Mouse (Mus musculus) 416B (cell line): ENCODE measurements around the gene Pcyt2.

ENCODE experiments used
- DNase-seq: peaks from one replicate; pipeline ENCODE4 v3.0.0; 2011; ENCODE audit warnings: low read depth

Gene Pcyt2

DNA sequence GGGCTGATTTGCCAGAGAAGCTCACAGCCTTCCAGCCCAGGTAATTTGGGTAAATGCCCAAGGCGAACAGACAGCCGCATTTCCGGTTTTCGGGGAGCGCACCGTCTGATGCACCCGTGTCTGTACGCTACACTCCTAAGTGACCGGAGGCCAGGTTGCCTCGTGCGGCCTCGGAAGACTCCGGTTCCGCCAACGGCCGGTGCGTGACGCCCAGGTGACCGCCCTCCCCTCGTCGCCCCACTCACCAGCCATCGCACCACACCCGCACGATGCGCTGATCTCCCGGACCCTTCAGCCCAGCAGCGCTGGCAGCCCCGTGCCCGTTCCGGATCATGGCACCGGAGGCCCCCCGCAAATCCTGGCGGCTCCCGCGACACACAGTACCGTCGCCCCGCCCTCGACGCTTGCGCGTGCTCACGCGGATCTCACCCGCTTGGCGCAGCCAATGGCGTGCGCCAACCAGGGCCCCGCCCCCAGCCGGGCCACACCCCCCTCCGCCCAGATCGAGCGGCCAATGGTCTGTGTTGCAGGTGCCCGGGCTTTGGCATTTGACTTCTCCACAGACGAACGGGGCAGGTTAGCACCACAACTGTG, at the start of gene Pcyt2:
TSS of gene Pcyt2 (minus strand) at position 418 of the 594 bp plus-strand sequence.
- peak; percentile 93 for DNase-seq

DNA sequence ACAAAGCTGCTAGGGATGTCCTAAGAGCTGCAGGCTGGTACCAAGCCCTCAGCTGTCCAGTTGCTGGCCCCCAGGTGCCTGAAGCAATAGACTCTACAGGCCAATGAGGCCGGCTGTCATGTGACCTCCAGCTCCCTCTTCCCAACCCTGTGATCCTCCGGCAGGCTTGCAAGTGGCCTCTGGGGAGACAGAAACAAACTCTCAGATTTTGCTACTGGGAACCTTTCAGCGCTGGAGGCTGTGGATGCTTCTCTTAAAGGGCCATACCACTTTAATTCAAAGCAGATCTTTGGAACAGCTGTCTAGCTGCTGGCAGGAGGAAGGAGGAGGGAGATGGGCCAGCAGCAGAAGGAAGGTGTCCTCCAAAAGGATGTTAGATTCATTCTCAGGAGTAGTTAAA, 48.9 kb upstream of the Pcyt2 start:
- no peak for DNase-seq

DNA sequence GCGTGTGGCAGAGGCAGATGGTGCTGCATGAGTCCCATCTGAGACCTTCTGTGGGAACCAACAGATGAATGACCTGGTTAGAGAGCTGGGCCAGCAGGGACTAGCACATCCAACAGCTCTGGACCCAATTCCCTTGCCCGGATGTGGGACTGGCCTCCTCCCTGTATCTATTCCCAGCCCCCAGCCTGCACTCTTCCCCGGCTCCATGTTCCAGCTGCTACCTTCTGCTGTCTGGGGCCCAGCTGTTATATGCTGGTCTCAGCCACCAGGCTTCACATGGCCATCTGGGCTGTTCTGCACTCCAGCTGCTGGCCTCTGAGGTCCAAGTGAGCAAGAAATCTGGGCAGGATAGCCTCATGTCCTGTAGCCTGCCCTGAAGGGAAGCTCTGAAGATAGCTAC, 47.7 kb upstream of the Pcyt2 start:
- no peak for DNase-seq

DNA sequence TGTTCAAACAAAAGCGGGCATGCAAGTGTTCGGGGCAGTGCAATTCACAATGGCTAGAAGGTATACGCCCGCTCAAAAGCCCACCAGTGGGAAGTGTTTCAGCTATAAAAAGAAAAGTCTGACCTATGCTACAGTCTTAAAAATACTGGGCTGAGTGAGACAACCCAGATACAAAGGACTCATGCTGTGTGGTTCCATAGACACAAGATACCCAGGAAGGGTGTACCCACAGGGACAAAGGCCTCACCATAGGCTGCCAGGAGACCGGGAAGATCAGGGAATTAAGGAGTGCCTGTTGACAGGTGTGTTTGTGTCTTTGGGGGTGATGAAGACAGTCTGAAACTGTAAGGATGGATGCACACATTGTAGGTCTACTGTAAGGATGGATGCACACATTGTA, 46.0 kb upstream of the Pcyt2 start:
- no peak for DNase-seq

DNA sequence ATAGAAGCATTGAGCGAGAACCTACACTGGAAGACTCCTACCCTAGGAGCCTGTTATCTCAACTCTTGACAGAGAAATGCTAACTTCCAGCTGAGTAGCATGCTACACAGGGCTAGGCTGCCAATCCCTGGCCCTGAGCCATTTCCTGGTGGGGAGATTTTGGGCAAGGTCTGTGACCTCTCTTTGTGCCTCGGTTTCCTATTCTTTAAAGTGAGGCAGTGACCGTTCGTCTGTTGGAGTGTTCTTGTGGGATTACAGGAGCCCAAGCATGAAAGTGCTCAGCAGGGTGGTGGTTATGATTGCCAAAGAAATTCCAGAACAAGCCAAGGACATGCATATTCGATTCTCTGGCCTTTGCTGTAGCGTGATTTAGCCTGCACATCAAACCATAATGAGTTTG, 45.0 kb upstream of the Pcyt2 start:
- no peak for DNase-seq

DNA sequence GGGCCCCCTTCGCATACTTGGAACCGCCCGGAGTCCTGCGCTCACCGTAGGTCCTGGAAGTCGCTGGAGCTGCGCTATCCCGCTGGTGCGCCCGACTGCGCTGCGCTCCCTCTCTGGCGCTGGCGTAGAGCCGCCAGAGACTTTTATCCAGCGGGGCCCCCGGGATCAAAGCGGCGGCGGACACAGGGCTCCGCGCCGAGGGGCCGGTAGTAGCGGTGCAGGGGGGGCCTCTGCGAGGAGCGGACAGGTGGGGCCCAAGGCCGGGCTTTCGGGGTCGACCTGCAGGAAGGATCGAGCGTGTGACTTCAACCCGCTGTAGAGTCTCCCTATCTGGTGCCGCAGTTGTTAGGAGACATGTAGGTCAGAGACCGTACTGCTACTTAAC, 43.3 kb upstream of the Pcyt2 start, which contains the start of gene Notum:
TSS of gene Notum (minus strand) at position 100 of the 385 bp plus-strand sequence.
- DNase-seq: no peak

DNA sequence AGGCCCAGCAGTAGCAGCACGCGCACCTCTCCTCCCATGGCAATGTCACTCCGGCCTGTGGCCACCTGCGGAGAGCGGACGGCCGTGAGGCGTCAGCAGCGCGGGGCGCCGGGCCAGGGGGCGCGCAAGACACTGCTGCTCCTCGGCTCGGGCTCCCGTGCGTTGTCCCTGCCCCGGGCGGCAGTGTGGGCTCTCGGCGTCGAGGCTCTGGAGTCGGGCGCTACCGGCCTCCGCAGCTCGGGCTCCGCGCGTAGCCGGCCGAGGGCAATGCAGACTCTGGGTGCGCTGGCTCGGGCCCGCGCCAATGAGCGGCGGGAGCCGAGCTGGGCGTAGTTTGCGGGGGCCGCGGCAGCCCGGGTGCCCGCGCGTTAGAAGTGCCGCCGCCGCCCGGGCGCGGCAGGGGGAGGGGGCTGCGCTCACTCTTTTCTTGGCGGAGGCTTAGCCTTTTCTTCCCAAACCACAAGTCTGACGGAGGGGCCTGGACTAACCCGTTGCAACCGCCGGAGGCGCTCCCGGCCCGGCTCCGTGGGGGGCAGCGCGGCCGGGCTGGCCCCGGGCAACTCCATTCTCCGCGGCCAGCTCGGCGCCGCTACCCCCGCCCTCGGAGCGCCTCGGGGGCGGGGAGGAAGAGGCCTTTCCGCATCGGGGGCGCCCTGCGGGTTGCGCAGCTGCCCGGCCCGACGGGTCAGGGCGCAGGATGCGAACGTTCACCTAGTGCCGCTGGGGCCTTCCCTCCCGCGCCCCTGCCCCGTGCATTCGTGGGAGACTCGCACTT, 42.8 kb upstream of the Pcyt2 start:
- no peak for DNase-seq

DNA sequence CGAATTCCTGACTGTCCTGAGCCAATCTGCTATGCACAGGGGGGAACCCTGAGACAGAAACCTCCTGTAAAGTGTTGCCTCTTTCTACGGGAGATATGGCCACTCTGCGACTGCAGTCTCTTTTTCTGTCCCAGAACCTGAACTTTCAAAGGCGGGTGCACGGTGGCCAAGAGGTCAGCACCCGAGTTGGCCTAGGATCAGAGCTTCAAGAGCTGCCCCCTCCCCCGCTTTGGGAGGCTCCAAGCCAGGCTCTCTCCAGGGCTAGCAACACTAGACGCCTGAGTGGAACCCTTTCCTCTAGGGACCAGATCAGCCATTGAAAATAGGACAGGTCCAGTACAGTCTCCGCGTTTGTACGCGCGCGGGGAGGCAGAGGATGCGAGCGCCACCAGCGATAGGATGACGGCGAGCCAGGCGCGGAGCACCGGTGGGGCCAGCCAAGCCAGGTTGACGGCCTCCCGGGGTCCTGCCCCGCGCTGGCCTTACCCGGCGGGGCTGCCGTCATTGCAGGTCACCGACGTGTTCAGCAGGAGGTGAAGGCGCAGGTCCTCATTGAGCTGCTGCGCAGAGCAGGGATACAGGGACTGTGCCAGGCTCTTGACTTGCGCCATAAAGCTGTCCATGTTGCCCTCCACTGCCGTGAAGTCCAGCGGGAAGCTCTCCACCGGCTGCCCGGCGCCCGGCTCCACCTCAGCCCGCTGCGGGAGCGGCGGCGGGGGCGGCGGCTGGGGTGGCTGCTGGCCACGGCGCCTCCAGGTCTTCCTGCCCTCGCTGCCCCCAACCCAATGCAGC, 42.0 kb upstream of the Pcyt2 start:
- no peak for DNase-seq

DNA sequence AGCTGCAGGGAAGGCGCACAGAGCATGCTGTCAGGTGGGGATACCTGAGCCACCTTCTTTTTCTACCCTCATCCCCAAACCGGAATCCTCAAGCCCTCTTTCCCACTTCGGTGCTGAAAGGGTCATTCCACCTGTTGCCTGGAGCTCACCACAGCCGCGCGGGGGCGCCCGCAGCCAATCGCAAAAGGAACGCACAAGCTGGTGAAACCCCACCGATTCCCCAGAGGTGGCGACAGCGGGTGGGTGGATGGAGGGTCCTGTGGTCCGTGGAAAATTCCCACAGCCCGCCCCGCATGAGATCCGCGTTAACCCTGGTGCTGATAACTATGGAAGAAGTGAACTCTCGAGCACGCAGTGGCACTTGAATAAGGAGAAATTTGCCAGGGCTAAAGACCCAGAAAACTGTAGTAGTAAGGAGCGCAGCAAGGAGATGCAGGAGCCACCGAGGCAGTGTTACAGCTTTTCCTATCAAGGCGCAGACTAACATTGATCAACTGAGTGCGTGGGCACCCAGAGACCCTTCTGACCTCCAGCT, 41.2 kb upstream of the Pcyt2 start:
- peak; percentile 67 for DNase-seq

DNA sequence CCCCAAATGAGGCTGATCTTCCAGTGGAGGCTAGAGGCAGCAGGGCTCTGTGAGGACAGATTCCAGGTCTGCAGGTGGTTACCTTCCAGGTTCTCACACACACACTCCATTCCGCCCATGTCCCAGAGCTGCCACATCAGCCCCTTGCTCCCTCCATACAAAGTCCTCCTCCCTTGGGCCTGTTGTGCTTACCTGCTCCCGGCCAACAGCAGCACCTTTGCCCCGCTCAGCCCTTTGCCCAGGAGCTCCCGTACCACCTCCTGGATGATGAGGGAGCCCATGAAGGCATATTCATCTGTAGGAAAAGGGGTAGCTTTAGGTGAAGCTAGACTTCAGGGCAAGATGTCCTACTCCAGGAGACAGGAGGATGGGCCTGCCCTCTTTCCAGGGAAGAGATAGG, 39.6 kb upstream of the Pcyt2 start:
- DNase-seq: no peak

DNA sequence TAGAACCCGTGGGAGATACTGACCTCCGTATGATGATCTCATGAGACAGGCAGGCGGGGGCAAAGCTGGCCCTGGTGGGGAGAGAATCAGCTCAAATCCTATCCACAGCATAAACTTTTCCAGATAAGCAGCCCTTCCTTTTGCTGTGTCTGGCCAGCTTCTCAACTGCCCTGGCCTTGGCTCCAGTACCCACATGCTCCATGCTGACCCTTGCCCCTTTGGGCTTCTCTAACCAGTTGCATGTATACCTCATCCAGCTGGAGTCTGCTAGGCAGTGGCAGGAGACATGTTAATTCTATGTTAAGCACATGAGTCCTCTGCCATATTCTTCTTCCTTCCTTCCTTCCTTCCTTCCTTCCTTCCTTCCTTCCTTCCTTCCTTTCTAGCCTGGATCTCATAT, 37.0 kb upstream of the Pcyt2 start:
- DNase-seq: no peak

DNA sequence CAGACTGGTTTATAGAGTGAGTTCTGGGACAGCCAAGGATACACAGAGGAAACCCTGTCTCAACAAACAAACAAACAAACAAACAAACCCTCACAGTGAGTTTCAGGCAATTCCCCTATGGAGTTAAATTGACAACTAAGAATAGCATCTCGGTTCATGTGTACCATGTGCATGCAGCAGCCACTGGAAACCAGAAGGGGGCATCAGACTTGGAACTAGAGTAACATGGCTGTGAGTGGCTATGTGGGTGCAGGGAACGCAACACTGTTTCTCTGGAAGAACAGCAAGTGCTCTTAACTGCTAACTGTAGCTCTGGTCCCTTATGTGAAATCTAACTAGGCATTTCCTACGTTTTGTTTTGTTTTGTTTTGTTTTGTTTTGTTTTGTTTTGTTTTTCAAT, 34.1 kb upstream of the Pcyt2 start:
- DNase-seq: peak; percentile 56

DNA sequence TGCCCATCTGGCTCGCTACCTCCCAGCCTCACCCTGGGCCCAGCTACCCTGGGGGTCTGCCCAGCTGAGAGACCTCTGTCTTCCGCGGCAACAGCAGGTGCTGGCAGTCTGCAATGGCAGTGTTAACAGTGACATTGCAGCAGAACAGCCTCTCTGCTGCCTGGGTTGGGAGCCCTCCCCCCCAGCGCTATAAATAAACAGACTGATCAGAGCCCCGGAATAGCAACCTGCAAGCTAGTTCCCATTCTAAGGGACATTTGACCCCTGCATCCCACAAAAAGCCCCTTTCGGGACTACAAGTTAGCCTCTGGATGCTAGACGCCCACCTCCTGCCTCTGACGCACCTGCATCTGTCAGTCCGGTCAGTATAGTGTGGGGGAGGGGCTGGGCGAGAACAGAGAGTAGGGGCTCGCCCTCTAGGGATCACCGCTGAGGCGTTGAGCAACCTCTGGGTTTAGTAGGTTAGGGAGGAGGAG, 30.3 kb upstream of the Pcyt2 start, which contains the start of gene Myadml2:
TSS of gene Myadml2 (minus strand) at position 158 of the 476 bp plus-strand sequence.
- peak; percentile 24 for DNase-seq

DNA sequence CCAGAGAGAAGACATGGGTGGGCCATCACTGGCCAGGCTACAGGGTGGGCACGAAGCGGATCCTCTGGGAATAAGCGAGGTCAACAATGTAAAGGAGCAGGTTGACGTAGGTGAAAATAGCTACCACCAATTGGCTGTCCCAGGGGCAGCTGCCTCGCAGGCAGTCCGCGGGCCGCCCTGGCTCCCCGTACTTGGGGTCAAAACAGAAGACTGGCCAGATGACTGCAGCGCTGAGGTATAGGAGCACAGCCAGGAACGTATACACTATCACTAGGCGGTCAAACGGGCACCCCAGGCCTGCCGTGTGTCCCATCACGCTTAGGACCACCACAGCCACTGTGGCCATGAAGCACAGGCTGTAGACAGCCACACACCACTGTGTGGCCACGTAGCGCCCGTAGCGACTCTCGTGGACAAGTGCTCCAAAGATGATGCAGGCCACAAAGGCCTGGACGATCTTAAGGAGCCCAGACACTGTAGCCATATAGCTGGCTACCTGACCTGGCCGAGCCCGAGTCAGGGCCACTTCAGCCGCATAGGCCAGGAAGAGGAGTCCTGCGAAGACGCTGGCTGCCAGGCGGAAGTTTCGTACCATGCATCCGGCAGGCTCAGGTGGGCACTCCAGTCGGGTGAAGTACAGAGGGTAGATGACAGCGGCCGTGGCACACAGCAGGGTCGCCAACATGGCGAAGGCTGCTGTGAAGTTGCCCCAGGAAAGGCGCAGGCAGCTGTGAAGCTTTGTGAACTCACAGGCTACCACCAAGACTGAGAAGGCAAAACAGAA, 29.5 kb upstream of the Pcyt2 start:
- DNase-seq: no peak

DNA sequence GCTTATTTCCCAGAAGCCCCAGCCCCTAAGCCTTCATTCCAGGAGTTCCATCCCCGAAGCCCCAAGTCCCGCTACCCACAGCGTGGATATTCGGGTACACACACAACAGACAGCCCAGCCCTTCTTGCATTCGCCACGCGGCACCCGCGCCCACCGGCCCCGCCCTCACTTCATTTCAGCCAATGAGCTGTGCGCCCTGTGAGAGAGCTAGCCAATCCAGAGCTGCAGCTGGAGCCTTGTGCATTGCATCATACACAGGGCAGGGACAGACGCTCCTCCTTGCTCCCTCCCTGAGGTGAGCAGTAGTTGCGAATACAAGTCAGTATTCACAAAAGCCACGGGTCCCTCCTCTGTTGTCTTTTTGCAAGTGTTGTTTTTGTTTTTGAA, 25.9 kb upstream of the Pcyt2 start, which contains the start of gene Pycr1:
TSS of gene Pycr1 (minus strand) at position 169 of the 387 bp plus-strand sequence.
- DNase-seq: peak; percentile 95

DNA sequence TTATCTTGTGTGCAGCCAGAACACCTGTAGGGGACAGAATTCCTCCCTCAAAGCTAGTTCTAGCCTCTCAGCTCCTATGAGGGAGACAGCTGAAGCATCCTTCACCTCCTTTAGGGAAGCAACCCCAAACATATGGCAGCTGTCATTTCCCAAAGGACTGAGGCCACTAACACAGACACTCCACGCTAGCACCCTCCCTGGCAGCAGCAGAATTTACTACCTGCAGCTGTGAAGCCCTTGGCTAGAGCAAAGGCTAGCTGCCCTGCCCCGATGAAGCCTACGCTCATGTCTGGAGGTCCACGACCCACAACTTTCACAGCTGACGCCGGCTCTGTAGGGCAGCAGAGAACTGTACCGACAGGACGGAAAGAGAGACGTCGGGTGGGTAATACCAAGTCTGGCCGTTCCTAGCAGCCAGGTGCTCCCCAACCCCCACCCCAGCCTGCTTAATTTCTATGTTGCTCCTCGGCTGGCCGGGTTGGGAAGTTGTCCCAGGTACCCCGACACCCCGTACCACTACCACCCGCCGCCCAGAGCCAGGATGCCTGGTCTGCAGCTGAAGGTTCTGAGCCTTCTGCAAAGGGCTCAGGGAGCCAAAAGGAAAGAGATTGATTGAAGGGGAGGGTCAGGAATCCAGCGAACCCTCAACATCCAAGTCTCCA, 25.3 kb upstream of the Pcyt2 start:
- no peak for DNase-seq

DNA sequence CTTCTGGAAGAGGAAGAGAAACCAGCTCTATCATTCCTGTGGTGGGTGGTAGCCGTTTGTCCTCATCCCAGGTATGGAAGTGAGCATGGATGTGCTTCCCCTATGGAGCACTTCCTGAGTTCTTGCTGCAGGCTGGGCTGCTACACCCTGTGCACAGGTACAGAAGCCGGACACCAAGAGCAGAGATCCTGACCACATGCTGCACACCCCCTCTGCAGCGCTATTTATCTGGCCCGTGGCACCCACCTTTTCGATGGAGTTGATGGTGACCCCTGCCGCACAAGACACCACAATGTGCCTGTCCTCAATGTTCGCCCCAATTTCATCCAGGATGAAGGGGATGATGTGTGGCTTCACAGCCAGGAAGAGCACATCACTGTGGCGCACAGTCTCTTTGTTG, 24.1 kb upstream of the Pcyt2 start:
- no peak for DNase-seq

DNA sequence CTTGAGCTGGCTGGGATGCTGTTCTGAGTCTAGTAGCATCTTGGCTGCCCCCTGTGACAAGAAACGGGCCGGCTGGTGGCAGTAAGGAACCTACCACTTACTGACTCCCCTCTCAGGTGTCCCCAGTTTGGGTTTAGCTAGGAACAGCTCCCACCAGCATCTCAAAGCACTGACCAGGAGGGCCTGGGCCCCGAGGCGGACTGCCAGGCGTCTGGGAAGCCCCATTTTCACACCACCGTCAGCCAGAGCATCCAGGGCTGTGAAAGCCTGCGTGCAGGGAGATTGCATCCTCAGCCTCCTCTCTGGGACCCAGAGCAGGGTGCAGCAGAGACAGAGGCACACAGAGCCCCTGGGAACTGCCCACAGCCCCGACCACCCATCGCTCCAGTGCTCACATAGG, 23.5 kb upstream of the Pcyt2 start:
- DNase-seq: no peak

DNA sequence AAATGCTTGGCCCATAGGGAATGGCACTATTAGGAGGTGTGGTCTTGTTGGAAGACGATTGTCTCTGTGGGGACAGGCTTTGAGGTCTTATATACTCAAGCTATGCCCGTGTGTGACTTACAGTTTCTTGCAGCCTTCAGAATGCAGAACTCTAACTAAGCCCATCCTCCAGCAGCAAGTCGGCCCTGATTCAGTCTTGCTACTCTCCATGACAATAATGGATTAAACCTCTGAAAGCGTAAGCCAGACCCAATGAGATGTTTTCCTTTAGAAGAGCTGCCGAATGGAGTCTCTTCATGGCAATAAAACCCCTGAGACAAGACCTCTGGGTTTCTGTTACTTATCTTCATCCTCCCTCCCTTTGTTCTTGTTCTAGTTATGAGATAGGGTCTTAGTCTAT, 17.1 kb upstream of the Pcyt2 start:
- DNase-seq: no peak

DNA sequence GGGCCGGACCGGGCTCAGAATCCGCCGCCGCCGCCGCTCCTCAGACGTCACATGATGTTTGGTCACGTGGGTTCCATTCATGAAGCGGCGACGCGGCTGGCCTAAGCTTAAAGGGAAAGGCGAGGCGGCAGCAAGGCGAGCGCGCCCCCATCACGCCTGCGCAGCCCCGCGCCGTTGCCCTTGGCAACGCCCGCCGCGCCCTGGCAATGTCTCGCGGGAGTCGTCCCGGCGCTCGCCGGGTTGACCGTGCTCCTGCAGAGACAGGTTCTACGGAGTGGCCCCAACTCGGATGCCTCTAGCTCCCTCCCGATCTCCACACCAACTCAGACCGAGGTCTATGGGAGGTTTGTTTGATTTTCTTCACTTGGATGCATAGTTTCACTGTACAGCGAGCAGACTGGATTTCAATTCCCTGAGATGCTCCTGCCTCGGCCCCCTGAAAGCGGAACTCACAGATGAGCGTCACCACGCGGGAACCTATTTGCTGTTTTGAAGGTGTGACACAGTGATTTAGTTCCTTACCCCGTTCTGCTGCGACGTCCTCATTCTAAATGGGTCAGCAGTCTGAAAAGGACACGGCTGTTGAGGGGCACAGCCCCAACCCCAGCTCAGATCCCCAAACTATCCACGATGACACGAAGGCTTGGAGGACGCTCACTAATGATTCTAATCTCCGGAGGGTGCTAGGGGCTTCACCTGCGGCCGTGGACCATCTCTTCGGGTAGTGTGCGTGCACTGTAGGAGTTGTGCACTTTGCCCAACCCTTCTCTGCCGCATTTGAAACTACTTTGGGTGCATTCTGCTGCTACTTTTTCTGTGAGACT, 16.0 kb upstream of the Pcyt2 start, which contains the start of gene Mafg:
TSS of gene Mafg (minus strand) at position 81 of the 824 bp plus-strand sequence.
- peak; percentile 97 for DNase-seq
